Mouse (Mus musculus): ENCODE measurements around the gene Zbtb48. TPM values are rescaled to one million over a fixed set of nuclear protein-coding genes. Genes with fewer than 3 reads are reported as not detected.
"Not testable (repeated sequence)": the region's sequence is repeated elsewhere in the genome, so short reads cannot be mapped to it uniquely, and the experiment has no call there.

Gene Zbtb48
- polyA plus RNA-seq, 1 experiment from 2014 or later, result 25.0 TPM

GRCm38 (mm10) chr4:152043171-152043570 lies 15.7 kb upstream of the Zbtb48 start:
- Histone ChIP-seq H3K4me3 (no peak overlapping the region), H3K4me1 (peaks cover 26% of the 10 kb centered on the region), H3K9me3 (no peaks in the 10 kb centered on the region), H3K27ac (replicated peaks) (no peak overlapping the region), H3K36me3 (replicated peaks) (peaks cover 73% of the 10 kb centered on the region), H3K27me3 (replicated peaks; ENCODE audit: low read depth, poor library complexity, severe bottlenecking) (no peaks in the 10 kb centered on the region)
- DNase-seq (ENCODE audit: low spot score), result no peak
- WGBS, result 89% methylated on average over 3 of the region's 3 CpGs

- Histone ChIP-seq H3K4me1 (peaks cover 29% of the 10 kb centered on the region), H3K4me3 (no peak overlapping the region), H3K36me3 (replicated peaks) (peaks cover 63% of the 10 kb centered on the region), H3K27ac (replicated peaks) (no peak overlapping the region), H3K9me3 (no peaks in the 10 kb centered on the region), H3K27me3 (replicated peaks; ENCODE audit: low read depth, poor library complexity, severe bottlenecking) (no peaks in the 10 kb centered on the region)
- no peak for DNase-seq (ENCODE audit: low spot score)
- WGBS, result 94% methylated on average over 22 of the region's 22 CpGs
Observed at GRCm38 (mm10) chr4:152041924-152042641, 14.6 kb upstream of the Zbtb48 start.

- Histone ChIP-seq H3K27me3 (replicated peaks; ENCODE audit: low read depth, poor library complexity, severe bottlenecking) (no peaks in the 10 kb centered on the region), H3K4me3 (peak overlapping the region; percentile 100), H3K4me1 (peaks cover 29% of the 10 kb centered on the region), H3K36me3 (replicated peaks) (peaks cover 40% of the 10 kb centered on the region), H3K9me3 (no peaks in the 10 kb centered on the region), H3K27ac (replicated peaks) (peak overlapping the region; percentile 90)
- no peak for DNase-seq (ENCODE audit: low spot score)
- WGBS, result 4% methylated on average over 25 of the region's 25 CpGs
Observed at GRCm38 (mm10) chr4:152039831-152040310, 12.4 kb upstream of the Zbtb48 start.

- Histone ChIP-seq H3K9me3 (no peaks in the 10 kb centered on the region), H3K4me1 (peaks cover 29% of the 10 kb centered on the region), H3K27ac (replicated peaks) (peak within 1 kb of the TSS; percentile 90), H3K27me3 (replicated peaks; ENCODE audit: low read depth, poor library complexity, severe bottlenecking) (peaks cover 3% of the 10 kb centered on the region; the same call in 1 of the 2 replicates), H3K4me3 (peak within 1 kb of the TSS; percentile 100), H3K36me3 (replicated peaks) (peaks cover 34% of the 10 kb centered on the region)
- DNase-seq (ENCODE audit: low spot score), result peak; percentile 97
- under 1% methylated on average over 86 of the region's 86 CpGs for WGBS
Observed at GRCm38 (mm10) chr4:152038985-152039830, 11.7 kb upstream of the Zbtb48 start, which contains the start of gene Nol9. TSS of gene Nol9 (plus strand) at chr4:152039321.

GRCm38 (mm10) chr4:152038225-152038984 lies 10.9 kb upstream of the Zbtb48 start, which contains the start of gene Tas1r1:
TSS of gene Tas1r1 (minus strand) at chr4:152038568.
- Histone ChIP-seq H3K9me3 (no peaks in the 10 kb centered on the region), H3K36me3 (replicated peaks) (peaks cover 26% of the 10 kb centered on the region), H3K4me1 (peaks cover 29% of the 10 kb centered on the region), H3K27me3 (replicated peaks; ENCODE audit: low read depth, poor library complexity, severe bottlenecking) (peaks cover 5% of the 10 kb centered on the region; the same call in 1 of the 2 replicates), H3K4me3 (peak within 1 kb of the TSS; percentile 100), H3K27ac (replicated peaks) (peak within 1 kb of the TSS; percentile 90)
- 53% methylated on average over 10 of the region's 10 CpGs for WGBS
- DNase-seq (ENCODE audit: low spot score), result no peak

- not testable (repeated sequence) for H3K27ac ChIP-seq (replicated peaks); H3K9me3 ChIP-seq; H3K4me3 ChIP-seq; H3K36me3 ChIP-seq (replicated peaks); DNase-seq (ENCODE audit: low spot score)
- 91% methylated on average over 6 of the region's 6 CpGs for WGBS
- peaks cover 15% of the 10 kb centered on the region for H3K27me3 ChIP-seq (replicated peaks; ENCODE audit: low read depth, poor library complexity, severe bottlenecking)
- H3K4me1 ChIP-seq, result peaks cover 40% of the 10 kb centered on the region
Observed at GRCm38 (mm10) chr4:152036464-152036863, 9.0 kb upstream of the Zbtb48 start.

GRCm38 (mm10) chr4:152032922-152033321 lies 5.5 kb upstream of the Zbtb48 start:
- Histone ChIP-seq H3K9me3 (no peaks in the 10 kb centered on the region), H3K4me3 (no peak overlapping the region), H3K4me1 (peaks cover 31% of the 10 kb centered on the region), H3K36me3 (replicated peaks) (no peaks in the 10 kb centered on the region), H3K27ac (replicated peaks) (no peak overlapping the region), H3K27me3 (replicated peaks; ENCODE audit: low read depth, poor library complexity, severe bottlenecking) (peaks cover 21% of the 10 kb centered on the region)
- 88% methylated on average over 13 of the region's 13 CpGs for WGBS
- DNase-seq (ENCODE audit: low spot score), result no peak

GRCm38 (mm10) chr4:152029997-152030396 lies 2.5 kb upstream of the Zbtb48 start:
- 75% methylated on average over 4 of the region's 4 CpGs for WGBS
- no peak overlapping the region for H3K27ac ChIP-seq (replicated peaks)
- H3K4me1 ChIP-seq, result peaks cover 59% of the 10 kb centered on the region
- no peak overlapping the region for H3K4me3 ChIP-seq
- H3K9me3 ChIP-seq, result no peaks in the 10 kb centered on the region
- DNase-seq (ENCODE audit: low spot score), result no peak
- H3K27me3 ChIP-seq (replicated peaks; ENCODE audit: low read depth, poor library complexity, severe bottlenecking), result peaks cover 21% of the 10 kb centered on the region
- peaks cover 13% of the 10 kb centered on the region for H3K36me3 ChIP-seq (replicated peaks)

GRCm38 (mm10) chr4:152029087-152029486 lies 1.6 kb upstream of the Zbtb48 start:
- 51% methylated on average over 5 of the region's 5 CpGs for WGBS
- Histone ChIP-seq H3K4me3 (peak overlapping the region; percentile 85; the same call in 1 of the 2 replicates), H3K27me3 (replicated peaks; ENCODE audit: low read depth, poor library complexity, severe bottlenecking) (peaks cover 17% of the 10 kb centered on the region), H3K27ac (replicated peaks) (no peak overlapping the region), H3K9me3 (no peaks in the 10 kb centered on the region), H3K36me3 (replicated peaks) (peaks cover 22% of the 10 kb centered on the region), H3K4me1 (peaks cover 65% of the 10 kb centered on the region)
- DNase-seq (ENCODE audit: low spot score), result no peak

- no peak overlapping the region for H3K27ac ChIP-seq (replicated peaks)
Observed at GRCm38 (mm10) chr4:152028456-152028855, 985 bp upstream of the Zbtb48 start.

GRCm38 (mm10) chr4:152026751-152027508 lies 541 bp downstream of the Zbtb48 start:
- H3K27me3 ChIP-seq (replicated peaks; ENCODE audit: low read depth, poor library complexity, severe bottlenecking), result peaks cover 9% of the 10 kb centered on the region
- H3K36me3 ChIP-seq (replicated peaks), result peaks cover 44% of the 10 kb centered on the region
- 2% methylated on average over 41 of the region's 41 CpGs for WGBS
- no peak for DNase-seq (ENCODE audit: low spot score)
- H3K27ac ChIP-seq (replicated peaks), result peak overlapping the region; percentile 88
- no peaks in the 10 kb centered on the region for H3K9me3 ChIP-seq
- peak overlapping the region; percentile 85 for H3K4me3 ChIP-seq
- H3K4me1 ChIP-seq, result peaks cover 58% of the 10 kb centered on the region

More at GRCm38 (mm10) chr4:152028456-152028855, 985 bp upstream of the Zbtb48 start:
- Histone ChIP-seq H3K4me1 (peaks cover 65% of the 10 kb centered on the region), H3K27me3 (replicated peaks; ENCODE audit: low read depth, poor library complexity, severe bottlenecking) (peaks cover 16% of the 10 kb centered on the region), H3K36me3 (replicated peaks) (peaks cover 29% of the 10 kb centered on the region), H3K4me3 (peak overlapping the region; percentile 85), H3K9me3 (no peaks in the 10 kb centered on the region)
- 67% methylated on average over 15 of the region's 15 CpGs for WGBS
- no peak for DNase-seq (ENCODE audit: low spot score)
